Mouse (Mus musculus) kidney, adult 9 months (tissue): ENCODE measurements around the gene Slc16a13.

Experiments
- DNase-seq: peaks from one replicate; pipeline ENCODE4 v3.0.0; 2022

The Slc16a13 gene

DNA sequence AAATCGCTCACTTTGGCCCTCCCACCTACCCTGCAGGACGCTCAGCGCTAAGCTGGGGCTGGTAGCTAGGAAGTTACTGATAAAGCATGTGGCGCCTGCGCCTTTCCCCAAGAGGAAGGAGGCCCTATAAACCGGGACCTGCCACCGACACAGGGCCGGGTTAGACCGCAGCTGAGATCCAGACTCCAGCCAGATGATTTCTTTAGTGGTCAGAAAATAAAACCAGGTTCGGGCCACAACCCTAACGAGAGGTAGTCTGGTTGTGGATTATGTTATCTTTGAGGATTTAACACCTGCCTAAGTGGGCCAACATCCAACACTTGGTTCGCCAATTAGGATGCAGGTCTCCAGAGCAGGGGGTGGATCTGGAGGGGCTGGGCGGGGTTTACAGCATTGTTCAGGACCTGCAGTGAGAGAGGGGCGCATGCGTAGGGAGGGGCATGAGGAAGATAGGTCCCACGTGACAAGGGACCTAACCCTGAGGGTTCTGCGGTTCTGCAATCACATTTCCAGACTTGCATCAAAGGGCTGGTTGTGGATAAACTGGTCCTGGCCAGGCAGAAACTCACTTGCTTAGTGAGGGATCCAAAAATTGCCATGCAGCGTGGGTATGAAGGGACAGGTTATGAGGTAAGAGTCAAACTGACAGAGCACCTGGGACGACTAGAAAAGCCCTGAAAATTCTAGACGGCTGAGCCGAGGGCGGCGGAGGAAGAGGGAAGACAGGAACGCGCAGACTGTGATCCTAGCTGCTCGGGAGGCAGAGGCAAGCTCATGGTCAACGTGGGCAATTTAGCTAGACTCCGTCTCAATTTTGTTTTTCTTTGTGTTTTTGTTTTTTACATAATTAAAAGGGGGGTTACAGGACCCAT is at the start of gene Slc16a13:
Gene Slc16a13 (minus strand): TSS at position 334 of the 872 bp plus-strand sequence.
- peak; percentile 99 for DNase-seq

DNA sequence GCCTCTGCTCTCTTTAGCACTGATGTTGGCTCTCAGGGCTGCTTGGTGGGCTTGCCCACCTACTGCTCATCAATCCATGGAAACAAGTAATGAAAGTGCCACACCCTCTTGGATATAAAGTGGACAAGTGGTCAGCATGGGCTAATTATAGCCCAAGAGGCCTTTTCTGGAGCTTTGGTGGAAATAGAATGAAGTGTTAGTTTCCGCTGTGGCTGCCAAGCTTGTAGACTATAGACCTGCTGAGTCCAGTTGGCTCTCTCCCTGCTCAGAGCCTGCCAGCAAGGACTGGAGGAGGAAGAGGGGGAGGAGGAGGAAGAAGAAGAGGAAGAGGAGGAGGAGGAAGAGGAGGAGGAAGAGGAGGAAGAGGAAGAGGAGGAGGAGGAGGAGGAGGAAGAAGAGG is 45.5 kb upstream of the Slc16a13 start:
- no peak for DNase-seq

DNA sequence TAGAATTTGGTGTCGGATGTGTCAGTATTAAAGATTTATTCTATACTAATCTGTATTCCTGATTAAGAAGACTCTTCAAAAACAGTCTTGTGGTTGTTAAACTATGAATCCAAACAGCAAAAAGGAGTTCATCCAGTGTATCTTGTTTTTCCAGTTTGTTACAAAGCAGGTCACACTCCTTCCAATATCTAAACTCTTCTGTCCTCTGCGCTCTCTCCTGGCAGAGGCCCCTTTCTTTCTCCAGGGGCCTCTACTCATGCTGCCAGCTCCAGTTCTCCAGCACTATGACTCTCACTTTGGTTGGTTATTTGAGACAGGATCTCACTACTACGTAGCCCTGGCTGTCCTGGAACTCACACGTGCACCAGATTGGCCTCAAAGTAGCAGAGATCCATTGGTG is 45.0 kb upstream of the Slc16a13 start:
- no peak for DNase-seq

DNA sequence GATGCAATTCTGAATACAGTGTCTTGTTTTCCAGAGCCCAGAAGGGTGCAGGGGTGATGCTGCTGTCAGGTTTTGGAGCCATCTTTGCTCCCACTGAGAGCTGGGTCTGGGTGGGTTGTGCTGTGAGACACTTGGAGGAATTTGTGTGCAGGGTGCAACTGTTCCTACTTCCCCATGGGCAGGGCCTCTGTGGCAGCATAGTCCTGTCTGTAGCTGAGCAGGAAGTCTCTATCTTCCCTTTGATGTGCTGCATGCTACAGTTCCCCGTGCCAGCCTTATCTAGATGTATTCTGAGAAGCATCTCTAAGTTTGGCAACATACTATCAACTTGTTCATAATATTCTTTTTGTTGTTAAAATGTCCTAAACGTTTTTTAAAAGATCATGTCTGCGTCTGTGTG is 44.4 kb upstream of the Slc16a13 start:
- DNase-seq, result no peak

DNA sequence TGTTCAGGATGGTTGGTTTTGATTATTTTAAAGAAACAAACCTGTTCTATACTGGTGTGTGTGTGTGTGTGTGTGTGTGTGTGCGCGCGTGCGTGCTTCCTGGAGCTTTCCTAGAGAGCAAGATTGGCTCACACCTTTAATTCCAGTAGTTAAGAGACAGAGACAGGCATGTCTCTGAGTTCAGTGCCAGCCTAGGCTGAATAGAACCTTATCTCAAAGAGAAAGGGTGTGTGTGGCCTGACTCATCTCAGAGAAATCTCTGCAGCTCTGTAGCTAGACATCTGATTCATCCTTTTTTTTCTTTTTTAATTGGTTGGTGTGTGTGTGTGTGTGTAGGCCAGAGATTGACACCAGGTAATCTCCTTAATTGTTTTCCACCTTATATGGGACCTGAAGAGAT is 38.2 kb upstream of the Slc16a13 start:
- no peak for DNase-seq

DNA sequence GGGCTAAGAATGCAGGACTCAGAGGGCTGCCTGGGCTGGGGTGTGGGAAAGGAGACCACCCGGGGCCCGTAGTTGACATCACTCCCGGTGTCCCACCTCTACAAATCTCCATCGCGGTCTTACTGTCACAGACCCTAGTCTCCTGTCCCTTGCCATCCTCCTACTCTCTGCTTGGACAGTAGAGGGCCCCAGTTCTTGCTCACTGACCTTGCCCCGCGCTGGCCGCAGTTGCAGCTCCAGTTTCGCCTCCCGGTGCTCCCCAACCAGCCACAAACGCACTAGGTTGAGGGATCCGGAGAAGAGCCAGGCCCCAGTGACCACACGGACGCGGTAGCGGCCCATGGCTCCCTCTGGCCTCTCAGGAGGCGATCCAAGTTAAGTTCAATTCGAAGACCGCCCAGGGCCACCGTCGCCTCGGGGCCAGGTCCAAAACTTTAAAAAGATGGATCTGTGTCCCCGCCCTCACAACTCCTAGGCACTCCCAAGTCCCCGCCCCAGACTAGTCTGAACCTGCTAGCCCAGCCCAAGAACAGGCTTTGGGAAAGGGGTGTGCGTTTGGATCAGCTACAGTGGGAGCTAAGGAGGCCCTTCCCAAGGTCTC is 34.2 kb upstream of the Slc16a13 start, which contains the start of gene Alox12:
Gene Alox12 (minus strand): TSS at position 423 of the 601 bp plus-strand sequence.
- DNase-seq, result peak; percentile 69

DNA sequence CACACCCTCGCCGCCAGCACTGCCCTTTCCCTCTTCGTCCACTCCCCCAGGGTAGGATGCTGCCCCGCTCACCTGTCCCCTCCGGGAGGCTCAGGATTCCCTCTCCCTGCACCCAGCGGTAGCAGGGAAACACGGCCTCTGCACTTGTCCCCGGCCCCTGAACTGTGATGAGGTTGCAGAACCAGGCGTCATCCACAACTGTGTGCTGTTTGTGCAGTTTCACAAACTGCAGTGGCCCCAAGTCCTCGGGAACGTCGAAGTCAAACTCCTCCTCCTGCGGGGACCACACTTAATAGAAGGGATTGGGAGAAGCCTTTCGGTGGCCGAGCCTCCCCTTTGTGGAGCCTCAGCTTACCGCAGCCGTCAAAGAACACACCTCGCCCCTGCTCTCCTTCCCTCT is 33.5 kb upstream of the Slc16a13 start:
- DNase-seq, result no peak

DNA sequence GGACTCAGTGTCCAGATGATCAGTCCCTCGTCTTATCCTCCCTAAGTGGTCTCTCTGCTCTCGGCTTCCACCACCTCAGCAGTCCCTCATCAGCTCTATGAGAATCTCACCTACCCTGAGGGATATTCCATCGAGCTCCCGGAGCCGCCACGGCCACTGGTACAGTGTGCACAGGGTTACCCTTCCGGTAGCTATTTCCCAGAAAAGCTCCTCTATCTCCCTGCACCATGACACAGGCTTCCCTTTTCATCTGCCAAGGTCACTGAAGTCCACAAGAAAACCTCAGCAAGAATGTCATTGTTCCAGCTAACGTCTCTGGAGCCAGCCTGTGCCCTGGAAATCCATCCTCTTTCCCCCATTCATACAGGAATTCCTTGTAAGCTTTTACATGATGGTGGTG is 31.0 kb upstream of the Slc16a13 start:
- no peak for DNase-seq

DNA sequence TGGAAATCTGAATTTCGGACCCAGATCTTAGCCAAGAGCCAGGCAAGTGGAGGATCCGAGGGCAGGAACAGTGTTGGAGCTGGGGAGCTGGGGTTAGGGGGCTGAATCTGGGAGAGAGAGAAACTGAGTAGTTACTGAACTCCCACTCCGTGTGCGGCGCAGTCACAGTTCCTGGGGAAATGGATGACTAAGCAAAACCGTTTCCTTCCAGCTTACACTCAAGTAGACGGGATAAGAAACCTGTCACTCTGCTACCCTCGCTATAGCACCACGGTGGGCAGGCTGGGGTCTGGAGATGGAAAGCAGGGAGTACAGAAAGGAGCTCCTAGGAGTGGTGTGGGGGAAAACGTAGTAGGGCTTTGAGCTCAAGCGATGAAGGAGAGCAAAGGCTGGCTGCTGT is 29.3 kb upstream of the Slc16a13 start:
- no peak for DNase-seq

DNA sequence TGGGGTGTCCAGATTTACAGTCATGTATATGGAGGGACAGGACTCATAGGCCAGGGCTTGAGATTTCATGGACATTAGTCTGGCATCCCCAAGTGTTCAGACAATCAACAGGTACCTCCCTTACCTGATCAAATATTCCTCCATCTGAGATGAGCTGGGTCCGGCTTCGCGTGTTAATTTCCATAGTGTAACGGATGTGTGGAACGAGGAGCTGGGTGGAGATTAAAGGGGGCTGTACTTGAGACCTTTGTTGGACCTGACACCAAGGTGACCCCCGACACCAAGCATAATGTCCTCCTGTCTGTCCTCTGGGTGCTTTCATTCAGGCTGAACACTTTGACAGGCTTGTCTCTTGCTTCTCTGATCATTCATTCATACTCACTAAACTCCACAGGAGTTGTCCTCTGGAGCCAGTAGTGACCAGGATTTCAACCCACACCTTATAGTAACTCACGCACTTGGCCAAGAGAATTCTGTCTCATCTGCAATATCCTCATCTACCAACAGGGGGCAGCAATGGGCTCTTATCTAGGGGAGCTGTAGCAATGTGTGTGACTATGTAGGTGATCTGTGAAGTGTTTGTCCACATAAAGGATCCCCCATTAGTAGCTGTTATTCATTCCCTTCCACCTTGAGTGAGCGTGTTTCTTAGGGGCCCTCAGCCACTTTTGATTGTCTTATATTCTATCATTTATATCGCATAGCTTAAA is 26.4 kb upstream of the Slc16a13 start:
- DNase-seq, result peak; percentile 80

DNA sequence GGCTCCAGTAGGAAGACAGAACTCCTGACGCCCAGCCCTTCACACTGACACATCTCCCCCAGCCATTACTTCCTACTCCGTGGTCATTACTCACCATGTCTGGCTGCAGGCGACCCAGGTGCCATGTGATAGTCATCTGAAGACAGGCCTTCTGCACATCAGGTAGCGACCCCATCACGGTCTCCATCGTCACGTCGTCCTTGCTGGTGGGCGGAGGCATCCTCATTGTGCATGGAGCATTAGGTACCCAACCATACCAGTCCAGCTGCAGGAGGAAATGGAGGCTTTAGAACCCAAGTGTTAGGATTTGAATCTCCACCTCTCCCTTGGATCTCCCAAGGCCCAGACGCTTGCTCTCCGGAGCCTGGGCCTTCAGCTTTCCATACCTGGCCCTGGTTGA is 21.7 kb upstream of the Slc16a13 start:
- no peak for DNase-seq

DNA sequence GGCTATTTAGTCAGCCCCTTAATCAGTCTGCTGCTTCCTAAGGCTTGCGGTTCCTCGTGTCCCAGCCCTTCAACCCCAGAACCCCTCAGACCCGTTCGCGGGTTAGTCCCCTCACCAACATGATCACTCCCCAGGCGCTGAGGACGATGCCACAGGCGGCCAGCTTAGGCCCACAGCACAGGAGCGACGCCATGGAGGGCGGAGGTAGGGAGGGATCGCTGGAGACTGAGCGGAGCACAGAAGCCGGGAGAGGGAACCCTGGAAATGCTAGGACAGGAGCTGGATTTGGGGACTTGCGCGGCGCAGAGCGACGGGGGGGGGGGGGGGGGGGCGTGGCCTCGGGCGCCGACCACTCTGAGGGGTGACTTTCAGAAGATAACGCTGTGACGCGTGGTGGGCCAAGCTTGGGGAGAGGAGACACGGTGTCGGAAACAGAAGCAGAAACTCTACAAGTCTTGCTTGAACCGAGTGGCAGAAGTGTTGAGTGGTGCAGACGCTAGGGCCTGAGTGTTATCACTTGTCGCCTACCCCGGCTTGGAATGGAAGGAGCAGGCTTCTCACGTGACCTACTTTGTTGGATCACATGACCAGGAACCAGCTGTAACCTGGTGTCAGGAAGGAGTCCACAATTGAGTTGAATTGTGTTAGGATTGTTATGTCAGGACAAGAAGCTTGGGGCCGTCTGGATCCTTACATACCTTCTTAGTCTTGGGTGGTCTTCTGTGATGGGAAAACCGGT is 18.8 kb upstream of the Slc16a13 start, which contains the start of the genes Gm21988 and Rnasek:
Gene Gm21988 (minus strand): TSS at position 290 of the 739 bp plus-strand sequence.
Gene Rnasek (minus strand): TSS at position 302 of the 739 bp plus-strand sequence.
- DNase-seq, result peak; percentile 92

DNA sequence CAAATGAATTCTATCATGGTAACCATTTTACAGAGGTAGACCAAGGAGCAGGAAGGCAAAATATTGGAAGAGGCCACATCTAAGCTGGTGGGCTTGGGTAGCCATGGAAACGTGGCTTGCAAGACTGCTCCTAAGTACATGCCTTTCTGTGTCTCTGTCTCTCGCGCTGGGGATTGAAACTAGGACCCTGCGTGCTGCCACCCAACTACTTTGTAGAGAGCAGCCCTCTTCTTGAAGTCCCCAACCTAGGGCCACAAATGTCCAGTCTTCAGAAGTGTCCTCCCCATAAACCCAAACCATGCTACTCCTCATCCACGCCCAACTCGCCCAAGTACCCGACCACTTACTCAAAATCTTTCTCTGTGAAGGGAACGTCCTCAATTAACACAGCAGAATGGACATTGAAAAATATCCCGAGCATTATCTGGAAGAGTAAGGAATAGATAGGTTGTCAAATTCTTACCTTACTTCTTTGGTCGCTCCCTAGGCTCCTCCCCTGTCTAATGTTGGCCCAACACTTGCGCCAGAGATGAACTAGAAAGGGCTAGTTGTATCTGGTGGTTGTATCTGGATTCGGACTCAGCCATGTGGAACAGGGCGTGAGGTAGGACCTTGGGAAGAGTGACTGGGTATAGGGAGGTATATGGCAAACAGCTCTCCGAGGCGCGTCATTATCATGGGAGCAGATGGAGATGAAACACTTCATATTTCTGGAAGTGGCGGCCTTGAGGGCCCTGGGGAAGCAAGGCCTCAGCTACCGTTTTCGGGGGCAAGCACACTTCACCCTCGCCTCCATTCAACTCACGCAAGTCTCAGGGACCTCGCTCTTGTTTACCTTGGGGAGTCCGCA is 18.0 kb upstream of the Slc16a13 start:
- DNase-seq, result peak; percentile 57

DNA sequence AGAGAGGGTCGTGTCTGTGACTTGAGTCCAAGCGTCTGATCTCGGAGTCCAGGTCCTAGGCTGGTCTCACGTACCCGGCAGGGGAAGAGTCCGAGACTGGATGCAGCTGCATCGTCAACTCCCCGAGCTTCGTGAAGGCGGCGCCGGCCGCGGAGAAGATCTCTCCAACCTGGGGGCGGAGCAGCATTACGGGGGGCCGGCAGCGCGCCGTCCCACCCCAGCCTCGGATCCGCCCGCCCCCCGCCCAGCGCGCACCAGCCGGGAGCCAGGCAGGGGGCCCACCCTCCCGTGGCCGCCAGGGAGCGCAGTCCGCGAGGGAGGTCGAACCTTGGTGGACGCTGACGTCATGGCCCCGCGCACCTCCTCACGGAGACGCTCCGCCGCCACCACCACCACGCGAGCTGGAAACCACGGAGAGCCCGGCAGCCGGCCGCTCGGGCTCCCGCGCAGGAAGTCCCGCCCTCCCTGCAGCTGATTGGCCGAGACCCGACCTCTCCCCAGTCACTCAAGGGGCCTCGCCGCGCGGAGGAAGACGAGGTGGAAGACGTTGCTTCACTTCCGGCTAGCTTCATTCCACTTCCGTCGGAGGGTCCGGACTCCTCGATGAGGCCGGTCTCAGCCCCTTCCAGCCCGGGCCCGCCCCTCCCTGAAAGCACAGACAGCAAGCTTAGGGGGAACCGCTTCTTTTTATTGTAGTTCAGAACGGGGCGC is 16.7 kb upstream of the Slc16a13 start, which contains the start of gene 0610010K14Rik:
Gene 0610010K14Rik (minus strand): TSS at position 458 of the 711 bp plus-strand sequence.
- peak; percentile 98 for DNase-seq

DNA sequence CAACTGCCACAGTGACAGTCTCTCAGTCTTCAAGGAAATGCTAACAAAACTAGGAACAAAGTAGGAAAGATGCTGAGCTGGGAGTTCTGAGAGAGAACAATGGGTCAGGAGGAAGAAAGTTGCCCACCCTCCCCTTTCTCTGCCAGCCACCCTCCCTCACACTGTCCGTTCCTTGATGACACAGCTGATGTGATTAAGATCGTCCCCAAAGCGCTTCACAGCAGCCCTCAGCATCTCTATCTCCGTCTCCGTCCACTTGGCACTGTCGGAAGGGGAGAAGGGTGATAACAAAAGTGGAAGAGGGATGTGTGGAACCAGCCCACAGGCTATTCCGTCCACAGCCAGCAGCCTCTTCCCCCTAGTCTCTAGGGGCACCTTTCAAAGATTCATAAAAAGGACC is 15.9 kb upstream of the Slc16a13 start:
- DNase-seq, result peak; percentile 22

DNA sequence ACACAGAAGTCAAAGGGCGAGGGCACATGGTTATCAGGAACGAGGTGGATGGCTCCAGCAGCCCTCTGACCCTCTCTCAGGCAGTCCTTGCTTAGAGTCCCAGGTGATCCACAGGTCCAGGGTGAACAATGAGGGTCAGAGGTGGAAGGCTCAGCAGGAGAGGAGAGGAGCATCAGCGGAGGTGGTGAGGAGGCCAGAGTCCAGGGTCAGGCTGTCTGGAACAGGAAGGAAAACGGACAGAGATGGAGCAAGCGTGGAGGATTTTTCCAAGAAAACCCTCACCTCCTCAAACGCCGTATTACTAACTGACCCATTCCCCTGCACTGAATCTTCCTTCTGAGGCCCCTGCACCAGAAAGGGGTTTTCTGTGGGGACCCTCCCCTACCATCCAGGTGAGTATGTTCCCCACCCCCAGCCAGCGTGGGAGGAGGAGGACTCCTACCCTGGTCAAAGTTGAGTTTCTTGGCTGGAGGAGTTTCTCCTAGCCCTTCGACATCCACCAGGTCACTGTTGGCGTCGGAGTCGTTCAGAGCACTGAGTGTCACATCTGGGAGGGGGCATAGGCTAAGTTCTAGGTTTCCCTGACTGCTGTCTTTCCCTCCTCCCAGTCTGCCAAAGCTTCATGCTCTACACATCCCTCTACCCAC is 14.5 kb upstream of the Slc16a13 start:
- DNase-seq, result peak; percentile 77

DNA sequence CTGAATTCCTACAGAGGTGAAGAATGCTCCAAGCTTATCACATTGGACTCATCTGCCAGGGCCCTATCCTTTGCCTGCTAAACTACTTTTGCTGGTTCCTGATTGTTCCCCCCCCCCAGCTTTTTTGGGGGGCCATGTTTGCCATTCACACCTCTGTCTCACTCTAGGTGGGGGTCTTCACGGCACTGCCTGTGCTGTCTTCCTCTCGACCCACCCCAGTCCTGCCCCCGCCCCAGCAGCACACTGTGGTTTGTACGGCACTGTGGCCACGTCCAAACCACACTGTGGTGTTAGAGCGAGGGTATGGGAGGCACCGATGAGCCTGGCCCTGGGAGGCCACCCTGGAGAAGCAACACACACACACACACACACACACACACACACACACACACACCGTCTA is 13.6 kb upstream of the Slc16a13 start:
- DNase-seq, result no peak

DNA sequence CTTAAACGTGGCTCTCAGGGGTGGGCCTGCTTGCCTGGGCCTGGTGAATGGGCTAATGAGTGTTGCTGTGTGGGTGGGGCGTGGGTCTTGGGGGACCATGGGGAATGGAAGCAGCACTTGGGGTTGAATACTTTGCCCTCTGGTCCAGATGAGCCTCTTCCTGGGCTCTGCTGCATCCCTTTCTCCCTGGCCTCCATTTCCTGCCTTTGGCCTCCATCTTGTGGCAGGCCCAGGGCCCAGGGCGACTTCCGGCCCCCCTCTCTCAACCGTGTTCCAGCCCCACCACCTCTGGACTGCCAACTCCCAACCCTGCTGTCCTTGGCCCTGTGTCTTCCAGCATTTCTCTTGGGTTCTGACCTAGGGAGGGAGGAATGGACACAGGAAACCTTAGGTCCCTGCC is 13.2 kb upstream of the Slc16a13 start:
- peak; percentile 21 for DNase-seq

DNA sequence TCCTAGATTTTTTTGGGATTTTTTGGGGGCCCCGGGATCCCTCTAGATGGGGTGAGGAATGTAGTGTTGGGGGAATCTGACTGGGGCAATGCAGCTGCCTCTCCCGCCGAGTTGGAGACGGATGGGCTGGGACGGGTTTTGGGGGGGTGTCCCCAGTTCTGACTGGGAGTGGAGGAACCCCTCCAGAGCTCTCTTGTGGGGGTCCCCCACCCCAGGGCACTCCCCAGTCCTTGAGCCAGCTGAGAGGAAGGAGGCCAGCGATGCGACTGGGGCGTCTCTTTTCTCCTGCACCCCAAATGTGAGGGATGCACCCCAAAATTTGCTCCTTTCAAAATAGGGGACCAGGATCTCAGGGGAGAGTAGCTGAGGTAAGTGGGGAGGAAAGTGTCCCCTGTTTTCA is 12.2 kb upstream of the Slc16a13 start:
- DNase-seq, result peak; percentile 17

DNA sequence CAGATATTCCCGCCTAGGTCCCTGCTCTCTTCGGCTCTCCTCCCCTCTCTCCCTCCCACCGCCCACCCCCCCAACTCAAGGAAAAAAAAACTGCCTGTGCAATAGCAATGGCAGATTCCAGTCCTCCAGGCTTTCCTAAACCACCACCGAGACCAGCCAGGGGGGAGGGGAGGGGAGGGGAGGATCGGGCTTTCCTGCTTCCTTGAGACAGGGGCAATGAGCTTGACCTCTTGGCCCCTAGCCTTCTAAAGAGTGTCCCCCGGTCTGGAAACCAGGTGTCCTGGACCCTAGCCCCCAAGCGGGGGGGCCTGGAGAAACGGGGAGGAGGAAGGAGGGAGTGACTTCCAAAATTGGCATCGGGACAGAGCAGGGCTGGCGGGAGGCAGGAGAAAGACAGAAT is 11.7 kb upstream of the Slc16a13 start:
- peak; percentile 51 for DNase-seq
